Mouse (Mus musculus) ES-E14 (cell line): Measurements from ENCODE around the gene Cngb1.

Experiments used
- CHD2 ChIP-seq: IDR thresholded peaks from 2 replicates; pipeline ENCODE4 v1.6.1; 2014; ENCODE audit warnings: mild to moderate bottlenecking, low read depth, low read length, inconsistent platforms
- HCFC1 ChIP-seq: IDR thresholded peaks from 2 replicates; pipeline ENCODE4 v1.6.1; 2012; ENCODE audit warnings: low read length, inconsistent platforms, borderline replicate concordance; ENCODE audit not compliant: insufficient read depth
- MAFK ChIP-seq: IDR thresholded peaks from 2 replicates; pipeline ENCODE4 v1.6.1; 2014; ENCODE audit warnings: mild to moderate bottlenecking, low read depth, low read length, inconsistent platforms; ENCODE audit not compliant: insufficient read depth
- ZC3H11A ChIP-seq: IDR thresholded peaks from 2 replicates; pipeline ENCODE4 v1.6.1; 2012; ENCODE audit warnings: low read depth, mild to moderate bottlenecking, inconsistent platforms, low read length, borderline replicate concordance

DNA sequence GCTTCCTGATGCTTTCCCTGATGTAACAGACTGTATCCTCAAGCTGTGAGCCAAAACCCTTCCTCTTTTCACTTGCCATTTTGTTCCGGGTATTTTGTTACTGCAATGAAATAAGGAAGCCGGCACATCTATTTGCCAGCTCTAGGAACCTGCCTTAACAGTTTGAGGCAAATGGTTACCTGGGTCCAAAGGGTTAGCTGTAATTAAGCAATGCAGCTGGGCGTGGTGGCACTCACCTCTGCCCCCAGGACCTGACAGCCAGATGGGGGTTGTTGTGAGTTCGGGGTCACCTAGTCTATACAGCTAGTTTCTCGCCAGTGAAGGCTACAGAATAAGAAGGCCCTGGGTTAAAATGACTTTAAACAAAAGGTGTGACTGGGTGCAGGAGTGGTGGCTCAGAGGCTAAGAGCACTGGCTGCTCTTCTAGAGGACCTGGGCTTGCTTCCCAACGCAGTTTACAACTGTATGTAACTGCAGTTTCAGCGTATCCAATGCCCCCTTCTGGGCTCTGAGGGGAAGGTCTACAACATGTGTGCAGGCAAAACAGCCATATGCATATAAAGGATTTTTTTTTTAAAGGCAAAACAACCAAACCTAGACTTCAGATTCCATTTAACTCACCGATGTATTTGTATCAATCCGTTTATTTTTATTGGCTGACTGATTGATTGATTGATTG, 114.7 kb downstream of the Cngb1 start:
- TF ChIP-seq CHD2 (no peak), MAFK (no peak), HCFC1 (no peak), ZC3H11A (no peak)
